Mouse (Mus musculus) urinary bladder, postnatal 10 days (tissue): ENCODE data around the gene Cacna1e.

Experiments
- DNase-seq: peaks from one replicate; pipeline ENCODE4 v3.0.0; 2022; ENCODE audit warnings: low spot score

Cacna1e gene

DNA sequence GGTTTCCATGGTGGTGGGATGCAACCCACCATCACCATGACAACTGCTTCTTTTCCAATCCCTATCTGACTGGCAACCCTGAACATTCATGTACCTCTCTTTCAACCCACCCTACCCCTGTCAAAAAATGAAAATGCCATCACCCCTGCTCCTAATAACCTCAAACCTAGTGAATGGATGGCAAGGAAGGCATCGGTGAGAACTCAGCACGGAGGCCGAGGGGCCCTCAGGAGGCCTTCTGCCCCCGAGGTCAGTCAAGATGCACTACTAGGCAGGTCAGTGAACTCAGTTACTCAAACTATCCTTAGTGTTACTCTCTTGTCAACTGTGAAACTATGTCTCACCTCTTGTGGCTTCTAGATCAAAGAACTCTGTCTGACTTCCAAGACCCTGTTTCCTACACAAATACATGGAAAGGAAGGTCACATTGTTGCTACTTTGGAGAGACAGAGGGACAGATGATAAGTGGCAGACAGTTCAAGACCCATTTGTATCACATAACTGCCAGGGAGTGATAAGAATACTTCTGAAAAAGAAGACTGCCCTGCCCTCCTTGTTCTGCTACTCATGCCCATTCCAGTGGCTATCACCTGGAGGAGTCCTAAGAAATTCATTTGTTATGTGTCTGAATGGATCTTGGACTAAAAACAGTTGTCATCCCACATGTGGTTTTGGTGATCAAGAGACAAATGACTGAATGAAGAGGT, 176.6 kb downstream of the Cacna1e start:
- no peak for DNase-seq

DNA sequence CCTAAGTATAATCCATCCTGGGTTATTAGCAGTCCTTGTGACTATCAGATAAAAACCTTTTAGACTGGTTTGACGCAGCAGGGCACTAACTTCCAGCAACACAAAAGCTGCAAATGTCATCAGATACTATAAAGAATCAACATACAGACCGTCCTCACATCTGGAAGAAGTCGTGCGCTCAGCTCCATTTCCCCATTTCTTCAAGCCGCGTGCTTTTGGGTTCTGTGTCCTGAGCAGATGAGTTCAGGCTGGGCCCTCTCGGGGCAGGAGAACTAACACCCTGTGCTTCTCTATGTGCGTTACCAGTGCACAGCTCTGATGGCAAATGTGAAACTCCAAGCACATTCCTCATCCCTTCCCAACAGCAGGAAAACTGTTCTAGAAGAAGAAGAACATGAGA, 177.3 kb downstream of the Cacna1e start:
- no peak for DNase-seq

DNA sequence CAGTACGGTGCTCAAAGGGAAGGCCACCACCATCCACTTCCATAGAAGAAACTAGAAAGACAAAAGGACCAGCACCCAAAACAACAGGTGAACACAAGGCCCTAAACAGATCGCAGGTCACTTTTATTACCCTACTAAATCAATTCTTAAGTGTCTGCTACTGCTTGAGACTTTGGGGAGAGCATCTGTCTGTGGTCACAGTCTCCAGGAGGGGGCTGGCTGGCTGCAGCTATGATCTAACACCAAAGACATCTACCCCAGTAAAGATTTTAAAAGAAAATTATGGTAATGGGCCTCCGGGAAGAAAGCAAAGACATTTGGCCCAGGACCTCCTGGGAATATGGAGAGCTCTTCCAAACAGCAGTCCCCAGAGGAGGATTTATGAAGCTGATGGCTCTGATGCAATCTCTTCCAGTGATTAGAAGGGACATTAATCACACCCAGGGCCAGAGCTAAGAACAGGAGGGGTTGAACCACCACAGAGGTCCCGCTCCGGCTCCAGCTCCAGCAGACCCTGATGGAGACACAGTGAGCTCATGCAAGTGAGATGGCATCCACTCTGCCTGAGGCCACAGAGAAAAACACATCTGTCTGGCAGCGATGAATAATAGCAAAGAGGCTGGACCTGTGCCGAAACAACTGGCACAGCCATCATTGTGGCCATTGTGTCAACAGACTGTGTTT, 178.3 kb downstream of the Cacna1e start:
- no peak for DNase-seq

DNA sequence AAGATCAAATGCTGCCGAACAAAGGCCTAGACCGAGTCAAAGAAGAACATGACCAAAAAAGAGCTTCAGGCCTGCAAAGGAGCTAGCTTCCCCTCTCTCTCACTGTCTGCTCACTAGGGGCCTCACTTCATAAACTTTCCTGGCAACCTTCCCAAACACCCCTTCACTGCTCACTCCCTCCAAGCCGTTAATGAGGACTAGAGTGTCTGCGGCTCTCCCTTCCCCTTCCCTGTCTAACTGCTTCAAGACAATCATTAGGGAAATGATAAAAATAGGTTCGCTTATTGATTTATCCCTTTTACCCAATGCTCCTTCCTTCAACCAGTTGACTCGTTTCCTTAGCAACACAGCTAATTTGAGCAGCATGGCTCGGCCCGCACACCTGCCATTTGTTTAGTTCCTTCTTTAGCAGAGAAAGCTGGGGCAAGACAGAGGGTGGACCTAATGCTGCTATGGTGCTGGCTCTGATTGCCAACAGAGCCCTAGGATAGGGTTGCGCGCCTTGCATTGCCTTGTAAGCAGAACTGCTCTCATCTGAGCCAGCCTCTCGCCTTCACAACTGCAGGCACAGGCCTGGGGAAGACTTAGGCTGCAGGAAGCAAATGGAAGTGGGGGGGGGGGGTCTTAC, 179.6 kb downstream of the Cacna1e start:
- DNase-seq = no peak

DNA sequence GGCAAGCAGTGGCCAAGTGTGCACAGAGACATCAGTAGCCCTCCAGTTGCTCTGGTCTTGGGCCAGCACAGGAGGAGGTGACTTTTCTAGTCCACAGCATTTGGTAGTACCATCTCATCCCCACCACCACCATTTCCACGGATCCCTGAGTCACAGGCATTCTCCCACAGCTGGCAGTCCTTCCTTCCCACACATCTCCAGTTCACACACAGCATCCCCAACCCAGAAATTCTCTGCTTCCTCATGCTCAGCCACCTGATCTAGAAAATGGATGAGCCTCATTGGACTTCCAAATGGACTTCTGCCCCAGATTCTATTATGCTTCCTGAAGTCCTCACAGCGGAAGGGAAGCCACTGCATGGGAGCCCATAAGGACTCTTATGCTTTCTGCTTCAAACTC, 181.7 kb downstream of the Cacna1e start:
- no peak for DNase-seq

DNA sequence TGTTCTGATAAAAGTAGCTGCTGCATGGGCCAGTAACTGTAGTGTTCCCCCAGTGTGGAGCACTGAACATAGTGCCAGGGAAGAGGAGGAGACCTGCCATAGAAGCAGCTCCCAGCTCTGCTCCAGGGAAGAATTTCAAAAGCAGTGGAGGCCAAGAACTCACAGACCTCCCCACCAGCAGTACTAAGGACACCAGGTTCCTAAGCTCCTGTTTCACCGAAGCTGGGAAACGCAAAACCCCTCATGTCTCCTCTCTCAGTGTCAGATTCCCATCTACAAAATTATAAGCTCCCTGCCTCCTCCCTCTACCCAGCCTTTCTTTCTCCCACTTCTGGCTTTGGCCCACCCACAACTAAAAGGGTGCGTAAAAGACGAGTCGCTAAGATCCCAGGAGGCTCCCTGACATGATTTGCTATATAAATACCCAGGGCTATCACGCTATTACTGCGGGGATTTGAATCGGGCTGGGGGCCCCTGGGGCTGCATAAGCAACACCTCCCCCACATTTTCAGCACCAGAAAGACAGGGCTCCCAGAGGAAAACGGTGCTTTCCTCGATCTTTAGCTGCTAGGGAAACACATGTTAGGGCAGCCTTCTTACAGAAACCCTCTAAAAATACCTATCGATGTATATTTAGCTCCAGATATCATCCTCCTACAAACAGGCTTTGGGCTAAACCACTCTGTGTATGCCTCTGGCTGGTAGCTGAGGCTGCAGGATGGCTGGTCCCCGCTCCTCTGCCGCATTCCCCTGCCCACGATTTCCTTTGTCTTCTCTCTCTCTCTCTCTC, 195.2 kb downstream of the Cacna1e start:
- DNase-seq = no peak

DNA sequence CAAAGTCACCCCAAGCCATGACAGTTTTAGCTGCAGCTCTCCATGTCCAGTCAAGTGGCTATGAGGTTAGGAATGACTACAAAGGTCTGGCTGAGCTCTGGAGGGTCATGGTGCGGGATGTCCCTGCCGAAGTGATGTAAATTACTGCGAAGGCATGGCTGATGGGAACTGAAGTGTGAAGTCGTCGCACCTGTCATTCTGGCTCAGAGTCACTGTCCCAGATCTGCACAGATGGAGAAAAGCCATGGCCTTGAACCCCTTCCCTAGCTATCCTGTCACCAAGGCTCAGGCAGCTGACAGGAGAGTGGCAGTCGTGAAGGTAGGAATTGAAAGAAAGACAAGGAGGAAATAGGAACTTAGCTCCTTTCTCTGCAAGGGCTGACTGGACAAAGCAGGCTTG, 197.4 kb downstream of the Cacna1e start:
- no peak for DNase-seq

DNA sequence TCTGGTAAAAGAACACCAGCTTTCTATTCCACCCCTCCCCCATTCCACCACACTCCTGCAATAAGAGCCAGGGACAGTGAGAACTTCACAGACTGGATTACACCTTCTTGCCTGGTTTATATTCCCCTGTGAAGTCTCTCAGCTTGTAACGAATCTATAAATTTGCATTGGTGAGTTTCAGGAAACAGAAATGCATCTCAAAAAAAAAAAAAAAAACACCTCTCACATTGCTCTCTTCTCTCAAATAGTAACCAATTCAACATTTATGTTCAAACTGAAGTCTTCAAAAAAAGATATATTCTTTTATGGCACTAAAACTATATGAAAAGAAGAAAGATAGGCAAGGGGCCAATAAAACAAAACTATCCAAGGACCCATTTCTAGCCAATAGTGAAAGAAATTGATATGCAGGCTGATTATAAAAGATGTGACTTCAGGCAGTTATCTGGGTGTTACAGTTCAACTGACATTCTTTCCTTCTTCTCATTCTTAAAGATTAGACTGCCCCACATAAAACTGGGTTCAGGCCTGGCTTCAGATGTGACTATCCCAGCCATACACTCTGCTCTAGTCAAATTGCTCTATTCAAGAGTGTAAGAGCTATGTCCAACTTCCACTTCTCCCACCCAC, 200.7 kb downstream of the Cacna1e start:
- no peak for DNase-seq

DNA sequence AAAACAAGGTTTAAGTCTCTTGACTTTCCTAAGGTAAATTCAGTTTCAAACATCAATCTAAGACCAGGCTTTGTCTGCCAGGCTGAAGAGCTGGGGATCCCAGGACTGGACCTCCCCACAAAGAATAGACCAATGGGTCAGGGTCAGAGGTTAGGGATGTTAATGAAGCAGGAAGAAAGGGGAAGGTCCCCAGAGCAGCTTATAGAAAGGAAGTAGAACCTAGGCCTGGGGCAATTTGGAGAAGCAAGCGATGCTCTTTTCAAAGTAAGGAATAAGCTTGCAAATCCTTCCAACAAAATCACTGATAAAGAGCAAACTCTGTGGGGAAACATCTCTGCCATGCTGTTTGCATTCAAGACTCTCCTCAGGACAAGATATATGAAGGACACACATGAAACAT, 205.3 kb downstream of the Cacna1e start:
- no peak for DNase-seq

DNA sequence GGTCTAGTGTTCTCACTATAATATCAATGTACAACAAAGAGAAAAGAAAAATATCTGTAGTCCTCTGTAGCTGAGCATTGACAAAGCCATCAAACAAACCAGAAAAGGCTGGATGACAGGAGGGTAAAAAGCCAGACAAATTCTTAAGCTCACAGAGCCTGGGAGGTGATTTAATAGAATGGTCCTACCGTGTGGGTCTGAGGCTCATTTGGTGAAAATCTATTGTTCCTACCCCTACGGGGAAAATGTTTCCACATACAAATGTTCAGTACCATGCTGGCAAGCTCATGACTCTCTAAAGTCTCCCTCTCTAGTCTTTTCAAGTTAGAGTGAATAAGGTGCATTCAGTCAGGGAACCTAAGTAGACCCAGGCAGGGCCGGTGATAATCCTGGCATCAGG, 206.2 kb downstream of the Cacna1e start:
- DNase-seq = no peak

DNA sequence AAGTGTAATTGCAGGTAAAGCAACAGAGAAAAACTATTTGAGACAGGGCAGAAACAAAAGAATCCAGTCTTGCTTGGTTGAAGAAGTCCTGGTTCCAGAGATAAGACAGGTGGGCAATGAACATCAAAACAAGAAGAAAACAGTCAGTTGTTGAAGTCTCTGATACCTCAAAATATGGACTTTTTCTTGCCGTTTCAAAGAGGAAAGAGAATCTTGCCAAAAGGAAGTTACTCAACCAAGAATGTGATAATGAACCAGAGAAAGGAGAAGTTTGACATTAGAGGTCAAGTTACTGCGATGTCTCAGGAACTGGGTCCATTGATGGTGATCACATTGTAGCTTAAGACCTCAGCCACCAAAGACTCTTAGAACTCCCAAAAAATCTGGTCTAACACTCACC, 206.6 kb downstream of the Cacna1e start:
- no peak for DNase-seq

DNA sequence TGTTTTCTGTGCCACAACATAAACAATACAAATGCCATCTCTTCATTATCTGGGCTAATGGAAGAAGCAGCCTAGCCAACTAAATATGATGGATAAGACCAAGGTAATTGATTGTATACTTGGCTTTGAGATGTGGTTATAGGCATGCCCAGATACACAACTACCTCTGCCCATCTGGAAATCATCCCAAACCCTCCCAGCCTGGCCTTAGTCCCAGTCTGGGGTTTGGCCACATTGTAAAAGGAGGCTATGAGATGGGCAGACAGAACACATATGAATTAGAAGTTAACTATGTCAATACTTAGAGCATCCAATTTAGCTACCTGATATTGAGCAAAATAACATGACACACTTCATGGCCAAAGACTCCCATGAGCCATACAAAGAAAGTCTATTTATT, 220.6 kb downstream of the Cacna1e start:
- no peak for DNase-seq

DNA sequence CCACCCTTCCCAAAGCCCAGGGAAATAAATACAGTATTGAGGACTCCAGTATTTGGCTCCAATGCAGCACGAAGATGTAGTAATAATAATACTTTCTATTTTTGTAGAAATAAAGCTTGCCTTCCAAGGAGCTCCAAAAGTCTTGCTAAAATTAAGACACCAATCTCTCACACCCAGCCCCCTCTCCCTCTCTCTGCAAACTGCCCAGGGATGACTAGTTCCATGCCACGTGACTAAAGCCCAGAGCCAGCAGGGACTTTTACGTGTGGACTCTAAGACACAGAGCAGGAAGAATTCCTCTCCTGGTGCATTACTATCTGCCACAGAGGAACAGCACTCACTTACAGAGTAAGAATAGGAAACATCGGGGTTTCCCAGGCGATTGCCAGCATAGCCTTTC, 222.3 kb downstream of the Cacna1e start:
- no peak for DNase-seq

DNA sequence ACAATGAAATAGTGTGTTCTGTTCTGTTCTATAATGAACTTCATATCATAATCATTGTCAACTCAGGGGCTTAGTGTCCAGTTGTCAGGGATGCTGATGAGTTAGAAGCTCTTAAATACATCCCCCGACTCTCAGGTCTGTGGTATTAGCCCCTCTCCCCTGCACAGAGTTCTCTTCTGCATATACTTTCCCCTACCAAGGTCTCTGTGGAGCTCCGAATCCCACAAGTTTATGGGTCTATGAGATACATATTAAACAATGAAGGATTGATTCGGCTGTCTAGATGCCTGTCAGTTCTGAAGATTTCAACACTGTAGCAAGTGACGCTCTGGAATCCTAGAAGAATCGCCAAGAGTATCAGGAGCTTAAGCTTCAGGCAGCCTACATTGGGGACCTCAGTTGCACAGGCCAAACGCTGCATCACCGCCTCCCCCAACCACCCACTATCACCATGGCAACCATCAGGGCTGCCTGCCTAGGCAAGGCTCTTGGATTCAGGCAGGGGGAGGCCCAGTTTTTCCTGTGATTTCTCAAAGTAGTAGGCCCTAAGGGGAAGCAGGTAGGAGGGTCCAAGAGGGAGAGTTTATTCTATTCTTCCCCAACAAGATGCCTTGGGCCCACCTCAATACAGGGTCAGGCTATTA, 223.0 kb downstream of the Cacna1e start:
- DNase-seq = no peak

DNA sequence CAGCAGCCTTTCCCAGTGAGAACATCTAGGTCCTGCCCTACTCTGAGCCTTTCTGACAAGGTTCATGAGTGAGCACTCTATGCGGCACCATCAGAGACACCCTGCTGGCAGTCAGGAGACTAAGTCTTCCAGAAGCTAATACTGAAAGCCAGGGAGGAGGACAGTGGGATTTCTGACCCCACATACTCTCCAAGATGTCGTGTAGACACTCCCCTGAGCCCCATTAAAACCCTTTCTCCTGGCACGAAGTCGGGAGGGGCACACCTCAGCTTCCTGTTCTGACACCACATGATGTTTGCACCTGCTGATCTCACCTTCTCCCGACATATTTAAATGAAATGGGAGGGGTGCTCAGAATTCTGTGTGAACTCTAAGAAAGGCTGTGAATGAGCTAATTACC, 226.9 kb downstream of the Cacna1e start:
- no peak for DNase-seq

DNA sequence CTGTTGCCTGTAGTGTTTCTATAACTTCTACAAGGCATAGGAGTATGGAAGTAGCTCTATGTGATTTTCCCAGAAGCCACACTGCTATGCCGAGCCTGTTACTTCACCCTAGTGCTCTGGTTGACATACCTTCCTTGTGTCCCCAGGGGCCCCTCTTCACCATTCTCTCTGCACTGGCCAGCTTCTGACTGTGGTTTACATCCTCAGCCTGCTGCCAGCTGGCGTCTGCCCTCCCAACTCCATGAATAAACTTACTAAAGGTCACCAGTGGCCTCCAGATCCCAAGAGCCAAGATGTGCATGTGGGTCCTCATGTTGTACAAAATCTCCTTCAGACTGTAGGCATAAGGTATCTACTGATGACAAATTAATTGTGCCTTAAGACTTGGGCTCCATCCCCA, 230.3 kb downstream of the Cacna1e start:
- DNase-seq = no peak

DNA sequence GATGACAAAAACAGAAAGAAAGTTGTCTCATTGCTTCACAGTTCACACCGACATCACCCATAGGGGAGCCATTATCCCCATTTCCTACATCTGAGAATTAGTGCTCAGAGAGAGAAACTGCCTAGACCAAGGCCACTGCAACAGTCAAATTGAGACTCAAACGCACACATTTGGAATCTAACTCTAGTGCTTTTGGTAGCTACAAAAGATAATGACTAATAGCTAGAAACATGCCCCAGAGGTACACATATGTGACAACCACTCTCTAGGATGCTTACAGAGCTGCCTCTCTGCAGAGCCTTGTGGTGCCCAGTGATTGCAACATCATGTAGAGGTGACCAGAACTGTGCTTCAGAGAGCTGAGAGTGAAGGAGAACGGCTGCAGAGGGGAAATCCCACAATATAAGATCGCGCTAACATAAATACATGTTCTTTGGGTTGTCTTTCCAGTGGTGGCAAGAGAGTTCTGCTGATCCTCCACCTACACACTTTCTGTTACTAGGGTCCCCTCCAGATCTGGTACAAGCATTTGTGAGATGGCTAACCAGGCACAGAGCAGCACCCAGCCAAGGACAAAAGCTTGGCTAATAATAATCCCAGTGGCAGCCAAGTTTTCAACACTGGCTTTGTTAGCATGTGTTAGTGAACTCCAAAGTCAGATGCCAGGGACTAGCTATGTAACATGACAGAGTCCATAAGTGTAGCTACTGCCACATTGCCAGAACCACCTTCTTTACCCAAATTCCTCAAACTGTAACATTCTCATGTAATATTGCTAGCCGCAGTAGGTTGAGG, 237.9 kb downstream of the Cacna1e start:
- DNase-seq = no peak

DNA sequence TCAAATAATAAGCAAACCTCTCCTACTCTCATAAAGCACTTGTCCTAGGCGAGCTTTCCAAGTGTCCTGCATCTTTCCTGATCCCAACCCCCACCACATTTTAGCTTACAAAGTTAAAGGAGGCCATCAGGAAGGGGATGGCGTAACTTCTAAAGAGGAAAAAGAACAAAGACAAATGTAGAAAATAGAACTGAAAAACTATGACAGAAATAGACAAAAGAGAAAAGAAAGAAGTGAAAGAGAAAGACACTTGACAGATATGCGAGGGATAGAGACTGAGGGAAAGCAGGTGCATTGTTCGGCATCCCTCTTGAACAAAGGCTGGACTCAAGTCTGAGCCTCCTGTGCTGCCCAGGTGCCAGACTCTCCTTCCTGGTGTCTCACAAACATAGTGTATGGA, 246.5 kb downstream of the Cacna1e start:
- DNase-seq = no peak

DNA sequence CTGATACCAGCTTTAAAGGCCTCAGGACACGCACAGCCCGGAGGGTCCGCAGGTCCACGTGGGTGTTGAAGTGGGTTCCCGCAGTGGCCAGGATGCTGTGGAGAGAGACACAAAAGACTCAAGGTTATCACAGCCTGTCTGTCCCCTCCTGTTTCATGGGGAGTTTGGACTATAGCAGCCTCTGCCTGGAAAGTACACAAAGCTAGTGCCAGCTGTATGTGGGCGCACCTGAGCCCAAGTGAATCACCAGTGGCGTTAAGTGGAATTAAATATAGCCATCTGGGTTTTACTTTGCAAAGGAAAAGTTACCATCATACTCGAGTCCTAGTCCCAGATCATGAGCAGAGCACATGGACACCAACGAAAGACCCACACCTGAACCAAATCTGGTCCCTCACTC, 248.5 kb downstream of the Cacna1e start:
- DNase-seq = no peak

DNA sequence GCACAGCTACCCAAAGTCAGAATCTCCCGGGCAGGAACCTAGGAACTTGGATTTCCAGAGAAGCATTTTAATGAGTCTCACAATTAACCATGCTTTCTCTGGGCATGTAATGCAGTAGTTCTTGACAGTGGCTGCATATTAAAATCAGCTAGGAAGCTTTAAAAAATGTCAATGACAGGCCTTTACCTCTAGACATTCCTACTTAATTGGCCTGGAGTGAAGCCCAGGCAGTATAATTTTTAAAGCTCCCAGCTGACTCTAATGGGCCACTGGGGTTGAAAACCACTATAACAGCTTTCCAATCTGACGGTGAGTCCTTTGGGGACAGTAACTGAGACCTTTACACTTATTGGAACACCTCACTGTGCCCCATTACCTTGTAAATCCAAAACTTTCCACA, 251.4 kb downstream of the Cacna1e start:
- DNase-seq = no peak
